Mouse (Mus musculus) hindbrain, embryonic 11.5 days (tissue): ENCODE results near the gene 4930548H24Rik. TPM values are rescaled to one million over a fixed set of nuclear protein-coding genes. Genes with fewer than 3 reads are reported as not detected.
A peak's percentile ranks its signal among the peaks of the same experiment; 100 is the strongest.
"Not testable (repeated sequence)": the region's sequence is repeated elsewhere in the genome, so short reads cannot be mapped to it uniquely, and the experiment has no call there.

ENCODE experiments used
- ATAC-seq: fragments of 200-750 bp; cut with Nextera tagmentation; 2 replicates; pipeline ENCODE4 v1.8.0; 2017; ENCODE audit warnings: mild to moderate bottlenecking, moderate TSS enrichment, moderate library complexity; ENCODE audit not compliant: low FRiP score
- DNase-seq: peaks from one replicate; pipeline ENCODE4 v3.0.0-alpha.2; 2015; ENCODE audit warnings: low spot score
- H3K27ac ChIP-seq: fragments of 300-500 bp; sonication (generic); 2 replicates; pipeline ENCODE4 v1.5.1; 2014; ENCODE audit warnings: mild to moderate bottlenecking, low read depth, low read length
- H3K27me3 ChIP-seq: fragments of 300-500 bp; sonication (generic); 2 replicates; pipeline ENCODE4 v1.6.1; 2014; ENCODE audit warnings: mild to moderate bottlenecking, low read length, moderate library complexity, mixed read lengths; ENCODE audit not compliant: control insufficient read depth, insufficient read depth
- H3K36me3 ChIP-seq: fragments of 300-500 bp; sonication (generic); 2 replicates; pipeline ENCODE4 v1.6.1; 2014; ENCODE audit warnings: mild to moderate bottlenecking, low read length, moderate library complexity, mixed read lengths; ENCODE audit not compliant: control insufficient read depth, insufficient read depth
- H3K4me1 ChIP-seq: fragments of 300-500 bp; sonication (generic); replicated peaks from 2 replicates; pipeline ENCODE4 v1.6.1; 2014; ENCODE audit warnings: low read length, mixed read lengths; ENCODE audit not compliant: control insufficient read depth, insufficient read depth
- H3K4me2 ChIP-seq: fragments of 300-500 bp; sonication (generic); replicated peaks from 2 replicates; pipeline ENCODE4 v1.6.1; 2014; ENCODE audit warnings: mild to moderate bottlenecking, low read depth, low read length
- H3K4me3 ChIP-seq: fragments of 300-500 bp; sonication (generic); 2 replicates; pipeline ENCODE4 v1.5.1; 2014; ENCODE audit warnings: low read depth, low read length
- H3K9ac ChIP-seq: fragments of 300-500 bp; sonication (generic); 2 replicates; pipeline ENCODE4 v1.6.1; 2014; ENCODE audit warnings: low read depth, low read length
- H3K9me3 ChIP-seq: fragments of 300-500 bp; sonication (generic); 2 replicates; pipeline ENCODE4 v1.6.1; 2016; ENCODE audit warnings: low read length; ENCODE audit not compliant: control insufficient read depth
- WGBS: fragments of 180-500 bp; shearing (Covaris S2); extraction: QIAGEN DNeasy Blood & Tissue Kit; methylation state at CpG from one replicate; pipeline ENCODE4 v1.1.7; 2014; 5-methylcytosine and 5-hydroxymethylcytosine counted together
- polyA plus RNA-seq: library from polyadenylated mRNA; unstranded; fragments of >200 nt; fragmentation: Nextera tagmentation; extraction: Ambion mirVana; gene quantifications from 2 replicates; pipeline ENCODE4 v1.2.1, GENCODE M21; 2014

4930548H24Rik gene
- polyA plus RNA-seq, 1 experiment from 2014 or later: not detected

DNA sequence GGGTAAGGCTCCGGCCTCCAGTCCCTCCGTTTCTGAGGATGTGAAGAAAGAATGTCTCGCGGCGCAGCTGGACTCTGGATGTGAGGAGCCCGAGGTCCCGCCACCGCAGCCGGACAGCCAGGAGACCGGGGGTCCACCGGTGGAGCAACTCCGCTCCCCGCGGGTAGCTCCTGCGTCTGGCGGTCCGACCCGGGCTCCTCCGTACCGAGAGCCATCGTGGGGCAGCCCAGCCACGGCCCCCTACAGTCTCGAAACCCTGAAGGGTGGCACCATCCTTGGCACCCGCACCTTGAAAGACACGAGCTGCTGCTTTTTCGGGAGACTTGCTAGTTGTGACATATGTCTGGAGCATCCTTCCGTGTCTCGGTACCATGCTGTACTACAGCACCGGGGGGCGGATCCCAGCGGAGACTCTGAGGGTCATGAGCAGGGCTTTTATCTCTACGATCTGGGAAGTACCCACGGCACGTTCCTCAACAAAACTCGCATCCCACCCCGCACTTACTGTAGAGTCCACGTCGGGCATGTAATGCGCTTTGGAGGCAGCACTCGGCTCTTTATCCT, 41.7 kb downstream of the 4930548H24Rik start:
- peak overlapping the region; percentile 90 for H3K9ac ChIP-seq
- H3K4me1 ChIP-seq: 0 out of 2 replicates have a peak, but pooled peaks cover 3% of the 10 kb centered on the region
- peak overlapping the region; percentile 88 for H3K4me2 ChIP-seq
- peak overlapping the region; percentile 99 for H3K4me3 ChIP-seq
- no peaks in the 10 kb centered on the region for H3K27me3 ChIP-seq
- DNase-seq (no peak), ATAC-seq (peak; percentile 27; the same call in 1 of the 2 replicates)
- peak overlapping the region; percentile 70; the same call in 1 of the 2 replicates for H3K27ac ChIP-seq
- peaks cover 9% of the 10 kb centered on the region for H3K36me3 ChIP-seq
- no peaks in the 10 kb centered on the region for H3K9me3 ChIP-seq
- WGBS: 6% methylated on average over 36 of the region's 40 CpGs

- 82% methylated on average over 11 of the region's 11 CpGs for WGBS
- not testable (repeated sequence) for H3K36me3 ChIP-seq, H3K9me3 ChIP-seq, H3K27me3 ChIP-seq, H3K4me1 ChIP-seq, DNase-seq, ATAC-seq
- H3K27ac ChIP-seq: peak within 1 kb of the TSS; percentile 70; the same call in 1 of the 2 replicates
- H3K4me2 ChIP-seq: peak within 1 kb of the TSS; percentile 88
- H3K9ac ChIP-seq: peak within 1 kb of the TSS; percentile 90
- H3K4me3 ChIP-seq: peak within 1 kb of the TSS; percentile 99
Observed at GRCm38 (mm10) chr5:31527707-31528106, 42.2 kb downstream of the 4930548H24Rik start, which contains the start of gene Supt7l. Supt7l (minus strand) TSS chr5:31527807.

GRCm38 (mm10) chr5:31528560-31528959, 43.0 kb downstream of the 4930548H24Rik start:
- H3K27me3 ChIP-seq: no peaks in the 10 kb centered on the region
- ATAC-seq (no peak), DNase-seq (no peak)
- H3K4me1 ChIP-seq: 0 out of 2 replicates have a peak, but pooled peaks cover 3% of the 10 kb centered on the region
- H3K4me3 ChIP-seq: no peak overlapping the region
- H3K4me2 ChIP-seq: no peak overlapping the region
- WGBS: 66% methylated on average over 2 of the region's 2 CpGs
- H3K9ac ChIP-seq: no peak overlapping the region
- H3K36me3 ChIP-seq: peaks cover 7% of the 10 kb centered on the region; the same call in 1 of the 2 replicates
- no peaks in the 10 kb centered on the region for H3K9me3 ChIP-seq
- H3K27ac ChIP-seq: no peak overlapping the region

DNA sequence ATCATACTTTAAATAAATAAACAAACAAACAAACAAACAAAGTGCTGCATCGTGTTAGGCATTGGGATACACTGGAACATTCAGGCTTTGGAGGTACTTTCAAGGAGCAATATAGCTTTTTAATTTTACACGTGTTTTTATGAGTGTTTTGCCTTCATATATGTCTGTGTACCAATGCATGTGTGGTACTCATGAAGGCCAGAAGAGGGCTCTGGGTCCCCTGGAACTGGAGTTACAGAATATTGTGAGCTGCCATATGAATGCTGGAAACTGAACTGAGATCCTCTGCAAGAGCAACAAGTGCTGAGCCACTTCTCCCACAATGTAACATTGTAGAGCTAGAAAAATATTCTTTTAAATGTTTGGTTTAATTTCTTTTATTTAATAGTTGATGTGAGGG, 49.7 kb downstream of the 4930548H24Rik start:
- H3K4me2 ChIP-seq: no peak overlapping the region
- H3K27me3 ChIP-seq: no peaks in the 10 kb centered on the region
- ATAC-seq (no peak), DNase-seq (peak; percentile 7)
- no peak overlapping the region for H3K27ac ChIP-seq
- H3K4me1 ChIP-seq: no peaks in the 10 kb centered on the region
- H3K9me3 ChIP-seq: no peaks in the 10 kb centered on the region
- H3K4me3 ChIP-seq: no peak overlapping the region
- WGBS: 91% methylated on average over 2 of the region's 2 CpGs
- peaks cover 6% of the 10 kb centered on the region; the same call in 1 of the 2 replicates for H3K36me3 ChIP-seq
- no peak overlapping the region for H3K9ac ChIP-seq

Other genes starting within 250 kb of the 4930548H24Rik start
- 141 and 148 TPM in 2 replicates for gene Nrbp1, start 244.9 kb upstream of the 4930548H24Rik start, polyA plus RNA-seq
- gene Gm9970, start 244.5 kb upstream of the 4930548H24Rik start, polyA plus RNA-seq: 0.50 and 0.80 TPM in 2 replicates
- 3.4 and 5.6 TPM in 2 replicates for gene Krtcap3, start 234.0 kb upstream of the 4930548H24Rik start, polyA plus RNA-seq
- 28.8 and 30.8 TPM in 2 replicates for gene Ift172, start 194.6 kb upstream of the 4930548H24Rik start, polyA plus RNA-seq
- gene Fndc4, start 189.7 kb upstream of the 4930548H24Rik start, polyA plus RNA-seq: 46.7 and 50.6 TPM in 2 replicates
- not detected in 2 replicates for gene Gckr, start 188.3 kb upstream of the 4930548H24Rik start, polyA plus RNA-seq
- 69.4 and 79.6 TPM in 2 replicates for gene Zfp512, start 33.3 kb upstream of the 4930548H24Rik start, polyA plus RNA-seq
- 66.7 and 73.3 TPM in 2 replicates for gene Gpn1, start 9.0 kb downstream of the 4930548H24Rik start, polyA plus RNA-seq
- 33.4 and 34.9 TPM in 2 replicates for gene Slc4a1ap, start 41.3 kb downstream of the 4930548H24Rik start, polyA plus RNA-seq
- 21.3 and 27.4 TPM in 2 replicates for gene Supt7l, start 42.1 kb downstream of the 4930548H24Rik start, polyA plus RNA-seq
- gene Mrpl33, start 111.2 kb downstream of the 4930548H24Rik start, polyA plus RNA-seq: 213 and 215 TPM in 2 replicates
- gene Rbks, start 211.9 kb downstream of the 4930548H24Rik start, polyA plus RNA-seq: 2.0 and 2.1 TPM in 2 replicates
- 36.2 and 44.3 TPM in 2 replicates for gene Babam2, start 211.9 kb downstream of the 4930548H24Rik start, polyA plus RNA-seq